Mouse (Mus musculus) R1 (cell line): ENCODE results near the gene Dchs1.

Experiments used
- DNase-seq: peaks from one replicate; pipeline ENCODE4 v3.0.0-alpha.2; 2018; ENCODE audit warnings: low read depth, low spot score

Gene Dchs1

DNA sequence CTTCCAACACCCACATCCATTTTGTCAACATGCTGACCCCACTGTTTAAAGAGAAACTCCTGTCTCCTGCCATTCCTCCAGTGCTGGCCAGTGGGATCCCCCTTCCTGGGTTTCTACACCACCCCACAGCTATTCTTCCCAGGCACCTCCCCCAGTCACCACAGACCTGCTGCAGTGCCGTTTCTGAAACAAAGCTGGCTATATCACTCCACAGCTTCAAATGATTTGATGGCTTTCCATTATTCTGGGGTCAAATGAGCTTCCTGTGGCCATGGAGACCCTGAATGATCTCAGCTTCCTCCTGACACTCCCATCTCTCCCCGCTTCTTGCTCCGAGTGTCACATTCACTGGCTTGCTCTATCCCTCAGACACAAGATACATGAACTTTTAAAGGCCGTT lies 2.9 kb downstream of the Dchs1 start:
- DNase-seq = no peak

DNA sequence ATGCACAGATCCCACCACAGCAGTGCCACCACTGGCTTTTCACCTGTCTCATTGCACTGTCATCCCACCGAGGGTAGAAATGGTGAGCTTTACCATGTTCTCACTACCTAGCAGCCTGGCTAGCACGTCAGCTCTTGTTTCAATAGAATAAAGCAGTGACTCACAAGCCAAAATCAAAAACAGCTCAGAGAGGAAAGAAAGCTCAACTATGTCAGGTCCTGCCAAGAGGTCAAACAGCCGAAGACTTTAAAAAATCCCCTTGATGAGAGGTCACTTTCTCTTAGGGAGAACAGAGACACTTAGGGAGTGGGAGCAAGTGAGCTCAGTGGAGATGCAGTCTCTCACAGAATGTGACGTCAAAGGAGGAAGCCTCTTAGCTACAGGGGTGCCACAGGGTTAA lies 3.6 kb downstream of the Dchs1 start:
- DNase-seq = no peak

DNA sequence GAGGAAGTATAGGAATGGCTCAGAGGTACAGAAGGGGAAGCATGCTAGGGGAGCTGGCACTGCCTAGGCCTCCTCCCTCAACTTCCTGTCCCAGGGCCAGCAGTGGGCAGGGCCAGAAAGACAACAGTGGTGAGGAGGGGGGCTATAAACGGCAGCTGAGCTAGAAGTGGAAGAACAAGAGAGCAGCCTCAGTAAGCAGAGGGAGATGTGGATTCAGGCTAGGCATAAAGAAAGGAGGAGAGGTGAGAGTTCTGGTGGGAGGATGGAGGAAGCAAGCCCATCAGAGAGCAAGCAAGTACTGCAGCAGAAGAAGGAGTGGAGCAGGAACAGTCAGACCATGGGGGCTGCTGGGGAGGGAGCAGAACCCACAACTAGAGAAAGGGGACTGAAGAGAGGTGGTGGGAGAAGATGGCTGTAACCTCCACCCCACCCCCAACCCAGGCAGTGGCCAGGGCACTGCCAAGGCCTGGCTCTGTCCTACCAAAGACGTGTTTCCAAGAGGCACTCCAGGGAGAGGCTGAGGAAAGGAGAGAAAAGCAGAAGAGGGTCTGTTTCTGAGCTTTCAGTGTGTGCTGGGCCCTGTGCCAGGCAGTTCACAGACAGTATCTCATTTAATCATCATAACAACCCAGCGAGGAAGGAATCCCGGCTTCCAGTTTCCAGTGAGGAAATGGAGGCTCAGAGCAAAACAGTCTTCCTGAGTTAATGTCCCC lies 8.7 kb downstream of the Dchs1 start:
- no peak for DNase-seq

GRCm38 (mm10) chr7:105777797-105778552 lies 9.5 kb downstream of the Dchs1 start:
- no peak for DNase-seq

GRCm38 (mm10) chr7:105777316-105777715 lies 10.1 kb downstream of the Dchs1 start:
- no peak for DNase-seq

DNA sequence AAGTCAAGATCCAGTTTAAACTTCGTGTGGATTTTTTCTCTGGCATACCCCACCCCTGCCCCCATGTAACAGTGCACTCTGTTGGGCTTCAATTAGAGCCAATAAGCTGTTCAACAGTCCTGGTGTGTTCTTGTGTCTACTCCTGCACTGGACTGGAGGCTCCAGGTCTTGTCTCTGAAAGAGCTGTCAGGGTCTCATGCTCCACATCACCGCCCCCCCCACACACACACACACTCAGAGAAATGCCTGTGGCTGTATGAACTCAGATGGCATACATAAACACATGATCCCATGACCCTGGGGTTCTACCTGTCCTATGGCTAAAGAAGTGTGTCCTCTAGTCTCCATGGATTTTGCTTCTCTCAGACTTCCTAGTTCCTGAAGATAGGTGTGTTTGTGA lies 11.4 kb downstream of the Dchs1 start:
- DNase-seq = no peak

- DNase-seq = no peak
Measured at GRCm38 (mm10) chr7:105774661-105775060, 12.8 kb downstream of the Dchs1 start.

DNA sequence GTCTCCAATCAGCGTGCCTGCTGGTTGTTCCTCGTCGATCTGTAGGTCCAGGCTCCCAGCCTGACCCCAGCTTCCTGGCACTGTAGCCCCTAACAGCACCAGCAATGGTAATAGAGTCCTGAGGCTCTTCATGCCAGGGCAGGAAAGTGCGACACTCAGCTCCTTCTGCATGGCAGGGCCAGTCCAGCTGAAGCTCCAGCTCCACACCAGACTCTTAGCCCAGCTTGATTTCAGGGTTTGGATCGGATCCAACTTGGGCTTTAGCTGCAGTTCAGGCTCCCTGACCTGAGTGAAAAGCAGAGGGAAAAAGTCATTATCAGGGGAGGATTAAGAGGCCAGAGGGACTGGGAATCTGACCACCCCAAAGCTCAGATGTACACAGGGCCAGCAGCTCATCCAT lies 14.4 kb downstream of the Dchs1 start:
- DNase-seq = no peak

DNA sequence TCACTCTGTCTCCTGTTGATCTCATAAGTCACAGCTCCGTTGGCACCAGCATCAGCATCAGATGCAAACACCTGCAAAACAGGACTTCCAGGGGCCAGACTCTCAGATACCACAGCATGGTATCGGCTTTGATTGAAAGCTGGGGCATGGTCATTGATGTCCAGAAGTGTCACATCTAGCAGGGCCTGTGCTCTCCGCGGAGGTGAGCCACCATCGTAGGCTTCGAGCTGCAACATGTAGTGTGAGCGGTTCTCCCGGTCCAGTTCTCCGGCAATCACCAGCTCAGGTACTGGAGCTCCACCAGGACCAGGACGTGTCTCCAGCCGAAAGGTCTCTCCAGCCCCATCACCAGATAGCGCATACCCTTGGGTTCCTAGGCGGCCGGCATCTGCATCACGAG lies 15.1 kb downstream of the Dchs1 start:
- no peak for DNase-seq

DNA sequence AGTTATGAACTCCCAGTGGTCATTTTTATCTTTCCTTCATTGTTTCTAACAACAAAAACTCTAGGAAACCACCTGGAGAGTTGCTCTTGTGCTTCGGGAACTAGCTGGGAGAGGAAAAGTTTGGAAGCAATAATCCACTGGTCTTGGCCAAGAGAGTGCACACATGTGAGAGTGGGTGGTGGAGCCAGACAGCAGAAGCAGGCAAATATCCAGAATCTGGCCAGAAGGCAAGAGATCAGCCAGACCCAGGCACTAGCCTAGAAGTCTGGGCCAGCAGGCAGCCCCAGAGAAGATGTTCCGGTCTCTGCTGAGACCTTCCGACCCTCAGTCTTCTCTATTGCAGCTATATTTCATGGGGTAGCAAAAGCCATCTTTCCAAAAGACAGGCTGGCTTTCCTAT lies 17.5 kb downstream of the Dchs1 start:
- DNase-seq = no peak

DNA sequence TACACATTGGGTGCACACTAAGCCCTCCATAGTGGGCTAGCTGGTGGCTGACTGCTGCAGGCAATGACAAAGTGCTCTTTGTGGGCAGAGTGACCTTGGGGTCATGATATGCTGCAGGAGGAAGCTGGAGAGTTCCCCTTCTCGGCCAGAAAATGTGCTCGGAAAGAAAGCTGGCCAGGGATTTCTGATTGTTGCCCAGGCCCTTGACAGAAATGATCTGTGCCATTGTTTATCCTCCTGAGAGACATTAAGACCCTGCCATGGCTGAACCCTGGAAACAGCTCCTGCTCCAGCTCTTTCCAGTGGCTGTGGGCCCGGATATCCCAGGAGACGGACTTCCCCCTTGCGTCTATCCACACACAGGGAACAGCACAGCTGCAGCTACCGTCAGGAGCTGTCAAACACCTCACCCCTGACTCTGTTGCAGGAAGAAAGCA lies 19.7 kb downstream of the Dchs1 start:
- no peak for DNase-seq

- no peak for DNase-seq
Measured at GRCm38 (mm10) chr7:105764331-105764730, 23.1 kb downstream of the Dchs1 start.

- peak; percentile 28 for DNase-seq
Measured at GRCm38 (mm10) chr7:105762517-105763270, 24.8 kb downstream of the Dchs1 start.

- DNase-seq = peak; percentile 63
Measured at GRCm38 (mm10) chr7:105761813-105762484, 25.5 kb downstream of the Dchs1 start.

GRCm38 (mm10) chr7:105753281-105753680 lies 34.2 kb downstream of the Dchs1 start:
- DNase-seq = no peak

DNA sequence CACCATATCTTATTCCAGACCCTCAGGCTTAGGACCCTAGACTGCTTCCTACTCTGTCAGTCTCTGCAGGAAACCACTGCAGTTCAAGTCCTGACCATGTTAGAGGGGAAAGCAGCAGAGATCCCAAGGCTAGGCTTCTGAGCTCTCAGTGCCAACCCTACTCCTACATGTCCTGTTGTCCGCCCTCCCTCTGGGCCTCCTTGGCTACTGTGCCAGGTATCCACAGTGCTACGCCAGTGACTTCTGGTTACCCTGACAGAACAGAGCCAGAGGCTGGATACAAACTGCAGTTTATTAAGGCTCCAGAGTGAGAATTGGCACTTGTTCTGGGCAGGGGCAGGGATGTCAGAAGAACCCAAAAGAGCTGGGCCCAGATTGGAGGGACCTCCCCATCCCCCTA lies 34.7 kb downstream of the Dchs1 start:
- no peak for DNase-seq

- DNase-seq = peak; percentile 94
Measured at GRCm38 (mm10) chr7:105751491-105752433, 35.7 kb downstream of the Dchs1 start, which contains the start of gene Tpp1. TSS of gene Tpp1 (minus strand) at chr7:105752235.

GRCm38 (mm10) chr7:105747776-105748175 lies 39.7 kb downstream of the Dchs1 start:
- DNase-seq = no peak

DNA sequence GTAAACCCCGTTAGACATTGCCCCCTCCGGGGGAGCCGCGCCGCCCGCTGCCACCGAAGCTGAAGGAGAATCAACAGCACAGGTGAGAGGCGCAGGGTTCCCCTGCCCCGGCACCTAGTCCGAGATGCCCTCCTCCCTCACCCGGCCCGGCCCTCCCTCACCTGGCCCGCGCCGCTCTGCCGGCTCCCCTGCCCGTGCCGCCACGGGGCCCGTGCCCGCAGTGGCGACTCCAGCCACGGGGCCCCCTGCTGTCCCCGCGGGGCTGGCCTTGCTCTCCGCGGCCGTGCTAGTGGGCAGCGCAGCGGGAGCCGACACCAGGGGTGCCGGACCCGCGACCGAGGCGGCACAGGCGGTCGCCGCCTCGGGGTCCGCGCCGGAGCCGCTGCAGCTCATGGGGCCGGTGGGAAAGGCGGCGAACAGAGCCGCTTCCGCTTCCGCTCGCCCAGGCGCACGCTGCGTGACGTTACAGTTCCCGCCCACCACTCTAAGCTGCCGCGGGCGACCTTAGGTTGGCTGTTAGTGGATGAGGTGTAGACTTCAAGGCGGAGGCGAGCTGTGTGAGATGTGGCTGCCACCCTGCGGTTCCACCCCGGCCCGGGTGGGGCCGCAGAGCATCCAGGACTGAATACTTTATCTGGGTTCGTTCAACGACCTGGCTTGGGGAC lies 43.4 kb downstream of the Dchs1 start, which contains the start of gene Taf10:
Taf10 (minus strand) TSS at position 436 of the 665 bp plus-strand sequence.
- DNase-seq = peak; percentile 94
